Mouse (Mus musculus): ENCODE results near the gene Slc35e3. TPM values are rescaled to one million over a fixed set of nuclear protein-coding genes. Genes with fewer than 3 reads are reported as not detected.

Gene Slc35e3
- polyA plus RNA-seq (2015; fragmentation: Nextera tagmentation; extraction: Ambion mirVana): 7.1 and 8.9 TPM in 2 replicates

DNA sequence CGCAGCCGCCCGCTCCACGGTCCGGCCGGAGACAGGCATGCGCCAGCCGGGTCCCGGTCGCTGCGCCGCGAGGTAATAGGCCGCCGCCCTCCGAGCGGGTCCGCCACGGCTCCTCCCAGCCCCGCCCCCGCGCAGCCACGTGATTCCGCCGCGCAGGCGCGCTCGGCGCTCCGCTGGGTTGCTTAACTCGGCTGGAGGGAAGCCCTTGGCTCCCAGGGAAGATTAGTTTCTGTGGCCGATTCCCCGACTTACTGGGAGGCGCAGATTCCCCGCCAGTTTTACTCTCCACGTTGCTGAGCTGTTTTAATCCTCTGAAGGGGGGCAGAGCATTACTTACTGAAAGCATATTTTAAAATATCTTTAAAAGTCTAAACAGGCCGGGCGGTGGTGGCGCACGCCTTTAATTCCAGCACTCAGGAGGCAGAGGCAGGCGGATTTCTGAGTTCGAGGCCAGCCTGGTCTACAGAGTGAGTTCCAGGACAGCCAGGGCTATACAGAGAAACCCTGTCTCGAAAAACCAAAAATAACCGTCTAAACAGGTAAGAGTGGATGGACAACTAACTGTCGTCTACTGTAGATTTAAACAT, at the start of gene Slc35e3:
Slc35e3 (minus strand) TSS at position 69 of the 587 bp plus-strand sequence.
- Histone ChIP-seq H3K27ac (peak within 1 kb of the TSS; percentile 64), H3K9me3 (replicated peaks) (no peaks in the 10 kb centered on the region), H3K4me3 (peak within 1 kb of the TSS; percentile 55), H3K27me3 (no peaks in the 10 kb centered on the region), H3K9ac (peak within 1 kb of the TSS; percentile 64), H3K4me1 (replicated peaks) (peaks cover 7% of the 10 kb centered on the region), H3K4me2 (peak within 1 kb of the TSS; percentile 88), H3K36me3 (peaks cover 25% of the 10 kb centered on the region)
- ATAC-seq (replicated peaks; ENCODE audit: insufficient number of reproducible peaks, insufficient read depth, low FRiP score, low read depth): peak; percentile 98
- WGBS: 15% methylated on average over 41 of the region's 46 CpGs

DNA sequence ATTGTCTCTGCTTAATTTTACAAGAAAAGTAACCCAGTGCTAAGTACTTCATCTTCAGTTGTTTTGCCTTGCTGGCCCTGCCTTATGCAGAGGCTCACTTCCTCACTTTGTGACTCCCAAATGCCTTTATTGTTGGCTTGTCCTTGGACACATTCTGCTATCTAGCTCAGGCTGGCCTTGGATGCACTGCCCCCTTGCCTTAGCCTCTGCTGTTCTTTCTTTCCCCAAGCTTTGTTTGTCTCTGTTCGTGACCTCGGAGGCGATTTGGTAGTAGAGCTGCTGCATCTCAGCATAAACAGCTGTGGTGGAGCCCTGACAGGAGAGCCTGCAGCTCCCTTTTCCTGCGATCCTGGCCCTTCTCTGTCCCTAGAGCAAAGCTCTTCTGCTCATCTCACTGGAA, 49.0 kb upstream of the Slc35e3 start:
- Histone ChIP-seq H3K9me3 (replicated peaks) (no peaks in the 10 kb centered on the region), H3K9ac (no peak overlapping the region), H3K27ac (no peak overlapping the region), H3K4me1 (replicated peaks) (peaks cover 25% of the 10 kb centered on the region), H3K36me3 (no peaks in the 10 kb centered on the region), H3K4me3 (no peak overlapping the region), H3K27me3 (no peaks in the 10 kb centered on the region), H3K4me2 (no peak overlapping the region)
- no peak for ATAC-seq (replicated peaks; ENCODE audit: insufficient number of reproducible peaks, insufficient read depth, low FRiP score, low read depth)
- 73% methylated on average over 4 of the region's 4 CpGs for WGBS

DNA sequence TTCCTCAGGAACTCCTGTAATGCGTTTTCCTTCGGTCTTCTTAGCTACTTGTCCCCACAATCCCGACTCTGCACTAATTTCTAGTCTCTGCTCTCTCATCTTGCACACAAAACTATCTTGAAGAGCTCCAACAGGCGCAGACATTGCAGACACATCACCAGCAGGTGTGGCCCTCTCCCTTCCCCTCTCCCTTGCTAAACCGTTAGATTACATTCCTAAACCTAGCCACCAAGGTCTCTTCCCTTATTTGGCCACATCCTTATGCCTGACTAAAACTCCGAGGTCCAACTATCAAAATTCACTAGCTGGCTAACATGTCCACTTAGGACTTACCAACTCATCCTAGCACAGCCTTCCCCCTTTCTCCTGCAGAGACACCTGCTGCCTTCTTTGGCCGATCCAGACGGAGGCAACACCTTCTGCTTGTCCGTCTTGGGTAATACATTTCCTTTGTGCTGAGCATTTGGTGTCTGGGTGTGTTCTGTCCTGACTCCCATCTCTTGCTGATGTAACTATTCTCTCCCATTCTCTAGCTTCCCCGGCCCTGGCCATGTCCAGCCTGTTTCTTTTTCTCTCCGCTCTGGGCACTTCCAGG, 47.4 kb upstream of the Slc35e3 start:
- Histone ChIP-seq H3K27me3 (no peaks in the 10 kb centered on the region), H3K27ac (peak overlapping the region; percentile 82), H3K9ac (no peak overlapping the region), H3K9me3 (replicated peaks) (no peaks in the 10 kb centered on the region), H3K4me3 (peak overlapping the region; percentile 90), H3K4me1 (replicated peaks) (peaks cover 25% of the 10 kb centered on the region), H3K4me2 (peak overlapping the region; percentile 68), H3K36me3 (no peaks in the 10 kb centered on the region)
- ATAC-seq (replicated peaks; ENCODE audit: insufficient number of reproducible peaks, insufficient read depth, low FRiP score, low read depth): no peak
- 54% methylated on average over 11 of the region's 11 CpGs for WGBS

DNA sequence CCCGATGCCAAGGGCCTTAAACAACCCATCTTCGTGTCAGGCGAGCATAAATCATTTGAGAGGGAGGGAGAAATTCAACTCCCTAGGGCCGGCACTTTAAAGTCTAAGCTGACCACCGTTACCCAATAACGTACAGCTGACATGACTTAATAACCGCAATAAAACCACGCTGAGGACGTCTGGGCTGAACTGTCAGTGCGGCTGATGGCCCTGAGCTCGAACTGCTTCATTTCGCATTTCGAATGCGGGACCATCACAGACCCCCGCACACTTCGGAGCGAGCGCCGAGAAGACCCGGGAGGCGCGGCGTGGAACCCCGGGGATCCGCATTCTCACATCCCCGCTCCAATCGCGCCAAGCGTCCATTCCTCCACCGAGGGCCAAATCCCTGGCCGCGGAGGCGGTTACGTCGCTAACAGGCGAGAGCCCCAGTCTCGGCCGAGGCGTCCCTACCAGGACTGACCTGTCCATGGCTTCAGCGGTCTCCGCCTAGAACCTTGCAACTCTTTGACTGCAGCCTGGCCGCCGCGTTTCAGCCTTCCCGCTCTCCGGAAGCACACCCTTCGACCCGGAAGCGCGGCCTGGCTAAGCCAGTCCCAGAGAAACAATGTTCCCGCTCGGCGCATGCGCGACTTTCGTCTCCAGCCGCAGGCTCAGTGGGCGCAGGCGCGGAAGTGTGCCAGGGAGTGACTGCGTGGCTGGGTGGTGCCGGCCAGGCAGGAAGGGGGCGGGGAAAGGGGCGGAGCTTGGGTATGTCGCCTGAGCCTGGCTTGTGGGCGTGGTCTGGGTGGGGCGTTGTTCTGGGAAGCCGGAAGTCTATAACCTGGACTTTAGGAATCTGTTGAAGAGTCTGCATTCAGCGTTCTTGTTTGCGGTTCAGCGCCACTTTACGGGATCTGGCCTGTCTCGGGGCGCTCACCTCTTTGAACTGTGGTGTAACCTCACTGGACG, 46.3 kb upstream of the Slc35e3 start, which contains the start of gene Nup107:
Nup107 (minus strand) TSS at position 565 of the 951 bp plus-strand sequence.
- Histone ChIP-seq H3K27ac (peak within 1 kb of the TSS; percentile 82), H3K9me3 (replicated peaks) (no peaks in the 10 kb centered on the region), H3K4me1 (replicated peaks) (peaks cover 25% of the 10 kb centered on the region), H3K9ac (peak within 1 kb of the TSS; percentile 89), H3K36me3 (peaks cover 7% of the 10 kb centered on the region), H3K4me2 (peak within 1 kb of the TSS; percentile 77), H3K4me3 (peak within 1 kb of the TSS; percentile 90), H3K27me3 (no peaks in the 10 kb centered on the region)
- under 1% methylated on average over 75 of the region's 75 CpGs for WGBS
- peak; percentile 99 for ATAC-seq (replicated peaks; ENCODE audit: insufficient number of reproducible peaks, insufficient read depth, low FRiP score, low read depth)

DNA sequence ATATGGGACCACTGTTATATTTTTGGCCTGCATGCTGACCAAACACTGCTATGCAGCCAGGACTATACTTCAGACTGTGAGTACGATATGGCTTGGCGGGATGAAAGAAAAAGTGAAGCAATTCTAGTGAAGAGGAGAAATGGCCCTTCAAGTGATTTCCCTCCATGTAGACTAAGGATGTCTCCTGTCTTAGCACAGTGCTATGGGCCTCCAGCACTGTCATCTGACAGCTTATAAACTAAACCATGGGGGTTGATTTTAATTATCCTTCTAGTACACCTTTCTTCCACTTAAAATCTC, 45.0 kb upstream of the Slc35e3 start:
- no peaks in the 10 kb centered on the region for H3K27me3 ChIP-seq
- WGBS: 88% methylated on average over 2 of the region's 2 CpGs
- ATAC-seq (replicated peaks; ENCODE audit: insufficient number of reproducible peaks, insufficient read depth, low FRiP score, low read depth): no peak
- H3K36me3 ChIP-seq: peaks cover 18% of the 10 kb centered on the region
- no peak overlapping the region for H3K27ac ChIP-seq
- H3K4me1 ChIP-seq (replicated peaks): peaks cover 25% of the 10 kb centered on the region
- peak overlapping the region; percentile 90 for H3K4me3 ChIP-seq
- H3K4me2 ChIP-seq: peak overlapping the region; percentile 77
- peak overlapping the region; percentile 89; the same call in 1 of the 2 replicates for H3K9ac ChIP-seq
- no peaks in the 10 kb centered on the region for H3K9me3 ChIP-seq (replicated peaks)

DNA sequence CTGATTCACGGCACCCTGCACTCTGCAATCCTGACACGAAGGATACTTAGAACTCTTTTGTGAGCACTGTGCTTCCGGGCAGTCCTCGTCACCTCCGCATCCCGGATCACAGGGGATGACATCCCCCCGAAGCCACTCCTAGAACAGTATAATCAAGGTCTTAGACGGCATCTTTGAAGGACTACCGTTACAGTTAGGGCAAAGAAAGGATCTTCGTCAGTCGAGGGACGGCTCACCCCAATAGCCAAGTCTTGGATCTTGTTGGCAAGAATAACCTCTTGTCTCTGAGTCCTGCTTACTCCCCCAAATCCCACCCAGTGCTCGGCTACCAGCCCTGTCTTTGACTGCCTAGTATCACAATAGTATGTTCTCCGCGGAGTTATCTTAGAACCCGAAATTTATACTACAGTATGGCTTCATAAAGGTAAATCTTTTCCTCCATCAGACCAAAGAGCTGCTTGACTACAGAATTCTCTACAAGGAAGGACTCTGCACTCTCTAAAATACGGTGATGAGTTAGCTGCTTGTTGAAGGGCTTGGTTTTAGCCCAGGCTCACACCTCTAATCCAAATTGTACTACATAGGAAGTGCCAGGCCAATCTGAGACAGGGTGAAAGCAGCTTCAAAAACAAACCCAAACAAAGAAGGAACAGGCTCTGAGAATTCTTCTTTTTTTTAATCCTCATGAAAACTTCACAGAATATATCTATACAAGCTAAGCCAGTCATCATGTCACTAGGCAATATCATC, 44.4 kb upstream of the Slc35e3 start:
- WGBS: 91% methylated on average over 17 of the region's 17 CpGs
- no peaks in the 10 kb centered on the region for H3K9me3 ChIP-seq (replicated peaks)
- ATAC-seq (replicated peaks; ENCODE audit: insufficient number of reproducible peaks, insufficient read depth, low FRiP score, low read depth): no peak
- H3K4me3 ChIP-seq: no peak overlapping the region
- no peaks in the 10 kb centered on the region for H3K27me3 ChIP-seq
- no peak overlapping the region for H3K4me2 ChIP-seq
- 0 out of 2 replicates have a peak overlapping the region, but pooled peaks have one; percentile 89 for H3K9ac ChIP-seq
- H3K36me3 ChIP-seq: peaks cover 21% of the 10 kb centered on the region
- H3K27ac ChIP-seq: no peak overlapping the region
- peaks cover 25% of the 10 kb centered on the region for H3K4me1 ChIP-seq (replicated peaks)

DNA sequence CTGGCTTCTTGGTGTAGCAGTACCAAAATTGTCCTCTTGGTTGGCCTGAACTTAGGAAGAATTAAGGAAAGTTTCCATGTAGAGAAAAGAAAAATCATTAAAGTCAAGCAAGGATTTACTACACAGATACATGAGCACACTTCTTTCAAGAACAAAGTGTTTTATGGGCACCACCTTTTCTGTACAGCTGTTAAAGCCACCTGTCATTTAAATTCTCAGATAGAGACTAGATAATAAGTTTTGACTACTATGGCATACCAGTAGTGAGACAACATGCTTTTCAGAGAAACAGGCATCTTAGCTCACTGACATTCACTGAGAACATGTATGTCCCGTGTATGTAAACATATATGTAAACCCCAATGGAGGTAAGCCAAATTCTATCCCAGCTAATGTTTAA, 43.8 kb upstream of the Slc35e3 start:
- 89% methylated on average over 1 of the region's 1 CpGs for WGBS
- Histone ChIP-seq H3K4me2 (no peak overlapping the region), H3K9me3 (replicated peaks) (no peaks in the 10 kb centered on the region), H3K9ac (no peak overlapping the region), H3K4me3 (no peak overlapping the region), H3K27ac (no peak overlapping the region), H3K27me3 (no peaks in the 10 kb centered on the region), H3K4me1 (replicated peaks) (peaks cover 25% of the 10 kb centered on the region), H3K36me3 (peaks cover 25% of the 10 kb centered on the region)
- ATAC-seq (replicated peaks; ENCODE audit: insufficient number of reproducible peaks, insufficient read depth, low FRiP score, low read depth): no peak

DNA sequence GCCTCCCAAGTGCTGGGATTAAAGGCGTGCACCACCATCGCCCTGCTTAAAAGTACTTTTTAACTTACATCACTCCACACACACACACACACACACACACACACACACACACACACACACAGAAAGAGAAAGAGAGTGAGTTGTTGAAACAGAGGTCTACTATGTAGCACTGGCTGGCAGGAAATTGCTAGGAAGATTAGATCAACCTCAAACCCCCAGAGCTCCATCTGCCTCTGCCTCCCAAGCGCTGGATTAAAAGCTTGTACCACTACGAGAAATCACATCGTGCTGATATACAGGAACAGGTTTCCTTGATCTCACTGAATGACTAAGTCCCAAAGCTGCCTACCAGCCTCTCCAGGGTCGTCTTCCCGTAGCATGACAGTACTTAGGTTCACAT, 38.5 kb upstream of the Slc35e3 start:
- Histone ChIP-seq H3K4me1 (replicated peaks) (no peaks in the 10 kb centered on the region), H3K9me3 (replicated peaks) (no peaks in the 10 kb centered on the region), H3K4me3 (no peak overlapping the region), H3K27ac (no peak overlapping the region), H3K27me3 (no peaks in the 10 kb centered on the region), H3K36me3 (peaks cover 65% of the 10 kb centered on the region), H3K4me2 (no peak overlapping the region), H3K9ac (no peak overlapping the region)
- 88% methylated on average over 7 of the region's 7 CpGs for WGBS
- ATAC-seq (replicated peaks; ENCODE audit: insufficient number of reproducible peaks, insufficient read depth, low FRiP score, low read depth): no peak

DNA sequence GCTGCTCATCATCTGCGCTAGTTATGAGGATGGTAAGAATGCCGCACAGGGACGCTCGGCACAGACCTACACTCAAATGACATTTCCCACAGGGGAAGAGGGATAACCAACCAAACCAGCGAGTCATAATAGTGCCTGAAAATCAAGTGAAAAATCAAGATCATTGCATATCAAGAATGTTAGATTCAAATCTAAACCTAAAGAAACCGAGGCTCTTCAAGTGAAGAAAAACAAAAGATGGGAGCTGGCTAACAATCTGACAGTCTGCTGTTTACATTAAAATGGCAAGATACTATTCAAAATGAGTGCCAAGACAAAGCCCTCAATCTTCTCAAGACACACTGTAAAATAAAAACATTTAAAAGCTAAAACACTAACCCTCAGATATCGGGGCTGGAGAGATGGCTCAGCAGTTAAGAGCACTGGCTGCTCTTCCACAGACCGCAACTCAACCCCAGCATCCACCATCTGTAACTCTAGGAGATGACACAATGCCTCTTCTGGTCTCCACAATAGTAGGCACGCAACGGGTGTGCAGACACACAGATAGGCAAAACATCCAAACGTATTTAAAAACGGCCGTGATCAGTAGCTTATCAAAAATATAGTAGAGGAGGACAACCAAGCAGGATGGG, 37.7 kb upstream of the Slc35e3 start:
- Histone ChIP-seq H3K4me3 (no peak overlapping the region), H3K27me3 (no peaks in the 10 kb centered on the region), H3K4me1 (replicated peaks) (no peaks in the 10 kb centered on the region), H3K9ac (no peak overlapping the region), H3K4me2 (no peak overlapping the region), H3K9me3 (replicated peaks) (no peaks in the 10 kb centered on the region), H3K36me3 (peaks cover 69% of the 10 kb centered on the region), H3K27ac (no peak overlapping the region)
- no peak for ATAC-seq (replicated peaks; ENCODE audit: insufficient number of reproducible peaks, insufficient read depth, low FRiP score, low read depth)
- WGBS: 93% methylated on average over 13 of the region's 13 CpGs

DNA sequence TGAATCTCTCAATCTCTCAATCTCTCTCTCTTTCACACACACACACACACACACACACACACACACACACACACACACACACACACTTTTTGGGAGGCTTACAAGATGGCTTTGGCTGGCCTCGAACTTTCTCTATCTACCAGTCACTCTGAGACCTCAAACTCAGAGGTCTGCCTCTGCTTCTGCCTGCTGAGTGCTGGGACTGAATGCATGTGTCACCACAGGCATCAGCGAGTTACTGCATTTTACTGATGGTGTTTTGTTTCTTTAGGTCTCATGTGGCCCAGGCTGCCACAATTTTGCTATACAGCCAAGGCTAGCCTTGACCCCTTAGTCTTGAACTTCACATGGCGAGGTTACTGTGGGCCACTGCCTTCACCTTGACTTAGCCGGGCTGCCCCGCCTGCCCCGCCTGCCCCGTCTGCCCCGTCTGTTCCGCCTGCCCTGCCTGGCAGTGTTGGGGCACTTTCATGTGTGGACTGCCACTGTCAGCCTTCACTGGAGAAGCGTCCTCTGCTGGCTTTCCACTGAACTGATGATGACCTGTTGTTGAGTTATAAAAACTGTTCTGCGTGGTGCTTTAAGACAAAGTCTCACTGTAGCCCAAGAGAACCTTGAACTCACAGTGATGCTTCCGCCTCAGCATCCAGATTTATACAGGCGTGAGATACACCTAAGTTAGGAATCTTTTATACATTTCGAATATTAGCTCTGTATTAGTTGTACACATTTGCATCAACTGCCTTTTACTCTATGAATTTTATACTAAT, 36.5 kb upstream of the Slc35e3 start:
- peaks cover 76% of the 10 kb centered on the region for H3K36me3 ChIP-seq
- no peak overlapping the region for H3K4me3 ChIP-seq
- H3K9ac ChIP-seq: no peak overlapping the region
- WGBS: 90% methylated on average over 14 of the region's 14 CpGs
- H3K4me1 ChIP-seq (replicated peaks): no peaks in the 10 kb centered on the region
- no peaks in the 10 kb centered on the region for H3K27me3 ChIP-seq
- H3K9me3 ChIP-seq (replicated peaks): no peaks in the 10 kb centered on the region
- ATAC-seq (replicated peaks; ENCODE audit: insufficient number of reproducible peaks, insufficient read depth, low FRiP score, low read depth): no peak
- no peak overlapping the region for H3K27ac ChIP-seq
- H3K4me2 ChIP-seq: no peak overlapping the region
